Mouse (Mus musculus) heart, embryonic 11.5 days (tissue): ENCODE results near the gene Fbxo42. TPM values are rescaled to one million over a fixed set of nuclear protein-coding genes. Genes with fewer than 3 reads are reported as not detected.

ENCODE experiments used
- ATAC-seq: fragments of 200-750 bp; cut with Nextera tagmentation; replicated peaks from 2 replicates; pipeline ENCODE4 v1.8.0; 2017; ENCODE audit warnings: moderate library complexity; ENCODE audit not compliant: insufficient number of reproducible peaks, low FRiP score, low TSS enrichment
- H3K27ac ChIP-seq: fragments of 300-500 bp; sonication (generic); 2 replicates; pipeline ENCODE4 v1.5.1; 2014; ENCODE audit warnings: mild to moderate bottlenecking, low read depth, low read length
- H3K27me3 ChIP-seq: fragments of 300-500 bp; sonication (generic); 2 replicates; pipeline ENCODE4 v1.6.1; 2014; ENCODE audit warnings: mild to moderate bottlenecking, low read length, mixed read lengths; ENCODE audit not compliant: control insufficient read depth, insufficient read depth
- H3K36me3 ChIP-seq: fragments of 300-500 bp; sonication (generic); 2 replicates; pipeline ENCODE4 v1.6.1; 2014; ENCODE audit warnings: mild to moderate bottlenecking, low read length, moderate library complexity, mixed read lengths; ENCODE audit not compliant: control insufficient read depth, insufficient read depth
- H3K4me1 ChIP-seq: fragments of 300-500 bp; sonication (generic); 2 replicates; pipeline ENCODE4 v1.6.1; 2014; ENCODE audit warnings: low read length; ENCODE audit not compliant: control insufficient read depth, insufficient read depth
- H3K4me2 ChIP-seq: fragments of 300-500 bp; sonication (generic); 2 replicates; pipeline ENCODE4 v1.6.1; 2014; ENCODE audit warnings: mild to moderate bottlenecking, moderate library complexity
- H3K4me3 ChIP-seq: fragments of 300-500 bp; sonication (generic); 2 replicates; pipeline ENCODE4 v1.5.1; 2014; ENCODE audit warnings: low read depth, low read length
- H3K9ac ChIP-seq: fragments of 300-500 bp; sonication (generic); 2 replicates; pipeline ENCODE4 v1.6.1; 2014; ENCODE audit warnings: mild to moderate bottlenecking, low read depth, low read length, moderate library complexity
- H3K9me3 ChIP-seq: fragments of 300-500 bp; sonication (generic); replicated peaks from 2 replicates; pipeline ENCODE4 v1.6.1; 2016; ENCODE audit warnings: low read length; ENCODE audit not compliant: control insufficient read depth
- WGBS: fragments of 180-500 bp; shearing (Covaris S2); extraction: QIAGEN DNeasy Blood & Tissue Kit; methylation state at CpG from one replicate; pipeline ENCODE4 v1.1.7; 2014; ENCODE audit not compliant: insufficient replicate concordance; 5-methylcytosine and 5-hydroxymethylcytosine counted together
- polyA plus RNA-seq: library from polyadenylated mRNA; unstranded; fragments of >200 nt; fragmentation: Nextera tagmentation; extraction: Ambion mirVana; gene quantifications from 2 replicates; pipeline ENCODE4 v1.2.1, GENCODE M21; 2014

The Fbxo42 gene
- polyA plus RNA-seq, 1 experiment from 2014 or later = 19.3 TPM

DNA sequence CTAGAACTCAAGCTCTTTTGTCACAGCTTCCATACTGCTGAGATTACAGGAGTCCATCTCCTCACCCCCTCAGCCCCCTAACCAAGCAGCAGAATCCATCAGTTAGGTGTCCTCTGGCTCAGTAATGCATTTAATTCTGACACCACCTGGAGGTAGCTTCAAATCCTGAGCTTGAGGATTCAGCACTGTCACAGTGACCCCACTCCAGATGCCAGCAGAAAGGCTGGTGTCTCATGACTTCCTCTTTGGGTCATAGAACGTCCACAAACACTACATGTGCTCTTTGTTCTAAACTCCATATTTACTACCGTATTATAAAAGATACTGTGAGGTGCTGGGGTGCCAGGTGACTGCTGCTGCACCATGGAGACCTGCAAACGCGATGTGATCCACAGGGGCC is 9.8 kb downstream of the Fbxo42 start:
- no peak overlapping the region for H3K4me2 ChIP-seq
- H3K9ac ChIP-seq = no peak overlapping the region; the same call in 1 of the 2 replicates
- ATAC-seq = no peak
- H3K27ac ChIP-seq = no peak overlapping the region
- H3K36me3 ChIP-seq = no peaks in the 10 kb centered on the region
- no peaks in the 10 kb centered on the region for H3K27me3 ChIP-seq
- 74% methylated on average over 4 of the region's 4 CpGs for WGBS
- H3K4me3 ChIP-seq = no peak overlapping the region
- no peaks in the 10 kb centered on the region for H3K9me3 ChIP-seq
- H3K4me1 ChIP-seq = peaks cover 15% of the 10 kb centered on the region

DNA sequence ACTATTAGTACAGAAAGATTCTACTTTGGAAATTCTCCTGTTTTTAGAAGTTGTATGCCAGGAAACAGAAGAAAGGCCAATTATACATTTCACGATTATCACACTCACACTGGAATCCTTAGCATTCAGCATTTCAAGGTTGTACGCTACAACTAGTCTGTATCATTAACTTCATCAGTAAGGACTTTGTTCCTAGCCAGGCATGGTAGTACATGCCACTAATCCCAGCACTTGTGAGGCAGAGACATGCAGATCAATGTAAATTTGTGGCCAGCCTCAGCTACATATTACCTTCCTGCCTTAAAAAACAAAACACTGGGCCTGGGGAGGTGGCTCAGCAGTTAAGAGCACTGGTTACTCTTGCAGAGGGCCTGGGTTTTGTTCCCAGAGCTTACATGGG is 10.9 kb downstream of the Fbxo42 start:
- Histone ChIP-seq H3K36me3 (no peaks in the 10 kb centered on the region), H3K27ac (no peak overlapping the region), H3K27me3 (no peaks in the 10 kb centered on the region), H3K4me2 (no peak overlapping the region), H3K9me3 (no peaks in the 10 kb centered on the region), H3K4me3 (no peak overlapping the region), H3K9ac (no peak overlapping the region), H3K4me1 (peaks cover 11% of the 10 kb centered on the region)
- 70% methylated on average over 2 of the region's 2 CpGs for WGBS
- ATAC-seq = no peak

- H3K36me3 ChIP-seq = no peaks in the 10 kb centered on the region
- no peak for ATAC-seq
- no peak overlapping the region for H3K4me3 ChIP-seq
- H3K4me1 ChIP-seq = peaks cover 11% of the 10 kb centered on the region
- H3K9ac ChIP-seq = no peak overlapping the region
- H3K9me3 ChIP-seq = no peaks in the 10 kb centered on the region
- no peaks in the 10 kb centered on the region for H3K27me3 ChIP-seq
- no peak overlapping the region for H3K27ac ChIP-seq
- H3K4me2 ChIP-seq = no peak overlapping the region
- 38% methylated on average over 11 of the region's 11 CpGs for WGBS
These were observed 11.4 kb downstream of the Fbxo42 start for GRCm38 (mm10) chr4:141159093-141159492.

- Histone ChIP-seq H3K36me3 (no peaks in the 10 kb centered on the region), H3K4me1 (peaks cover 11% of the 10 kb centered on the region), H3K4me3 (no peak overlapping the region), H3K27me3 (no peaks in the 10 kb centered on the region), H3K9me3 (no peaks in the 10 kb centered on the region), H3K4me2 (no peak overlapping the region), H3K27ac (0 out of 2 replicates have a peak overlapping the region, but pooled peaks have one; percentile 31), H3K9ac (no peak overlapping the region)
- ATAC-seq = no peak
- WGBS = 66% methylated on average over 5 of the region's 5 CpGs
These were observed 12.0 kb downstream of the Fbxo42 start for GRCm38 (mm10) chr4:141159666-141160065.

DNA sequence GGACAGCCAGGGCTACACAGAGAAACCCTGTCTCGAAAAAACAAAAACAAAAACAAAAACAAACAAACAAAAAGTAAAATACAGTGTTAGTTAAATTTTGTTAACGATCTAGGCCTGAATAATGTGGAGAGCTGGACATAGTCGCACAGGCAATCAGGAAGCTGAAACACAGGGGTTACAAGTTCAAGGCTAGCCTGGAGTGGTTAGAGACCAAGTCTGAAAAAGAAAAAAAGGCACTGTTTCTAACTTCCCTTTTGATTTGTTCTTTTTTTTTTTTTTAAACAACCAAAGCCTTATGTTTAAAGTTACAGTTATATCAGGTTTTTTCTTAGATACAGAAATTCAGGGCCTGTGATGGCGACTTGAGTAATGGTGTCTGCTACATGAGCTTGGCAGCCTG is 12.5 kb downstream of the Fbxo42 start:
- Histone ChIP-seq H3K36me3 (no peaks in the 10 kb centered on the region), H3K4me3 (no peak overlapping the region), H3K4me2 (no peak overlapping the region), H3K27ac (no peak overlapping the region), H3K27me3 (no peaks in the 10 kb centered on the region), H3K4me1 (peaks cover 11% of the 10 kb centered on the region), H3K9ac (no peak overlapping the region), H3K9me3 (no peaks in the 10 kb centered on the region)
- ATAC-seq = no peak
- 91% methylated on average over 4 of the region's 4 CpGs for WGBS

- Histone ChIP-seq H3K36me3 (no peaks in the 10 kb centered on the region), H3K4me1 (peaks cover 11% of the 10 kb centered on the region), H3K9me3 (no peaks in the 10 kb centered on the region), H3K4me2 (no peak overlapping the region), H3K4me3 (no peak overlapping the region), H3K27ac (no peak overlapping the region), H3K27me3 (no peaks in the 10 kb centered on the region), H3K9ac (no peak overlapping the region)
- 83% methylated on average over 6 of the region's 6 CpGs for WGBS
- no peak for ATAC-seq
These were observed 14.0 kb downstream of the Fbxo42 start for GRCm38 (mm10) chr4:141161699-141162208.

- Histone ChIP-seq H3K4me3 (no peak overlapping the region), H3K4me1 (peaks cover 11% of the 10 kb centered on the region), H3K27ac (no peak overlapping the region), H3K9me3 (no peaks in the 10 kb centered on the region), H3K4me2 (no peak overlapping the region), H3K9ac (no peak overlapping the region), H3K27me3 (no peaks in the 10 kb centered on the region), H3K36me3 (no peaks in the 10 kb centered on the region)
- 92% methylated on average over 5 of the region's 5 CpGs for WGBS
- no peak for ATAC-seq
These were observed 16.0 kb downstream of the Fbxo42 start for GRCm38 (mm10) chr4:141163729-141164128.

DNA sequence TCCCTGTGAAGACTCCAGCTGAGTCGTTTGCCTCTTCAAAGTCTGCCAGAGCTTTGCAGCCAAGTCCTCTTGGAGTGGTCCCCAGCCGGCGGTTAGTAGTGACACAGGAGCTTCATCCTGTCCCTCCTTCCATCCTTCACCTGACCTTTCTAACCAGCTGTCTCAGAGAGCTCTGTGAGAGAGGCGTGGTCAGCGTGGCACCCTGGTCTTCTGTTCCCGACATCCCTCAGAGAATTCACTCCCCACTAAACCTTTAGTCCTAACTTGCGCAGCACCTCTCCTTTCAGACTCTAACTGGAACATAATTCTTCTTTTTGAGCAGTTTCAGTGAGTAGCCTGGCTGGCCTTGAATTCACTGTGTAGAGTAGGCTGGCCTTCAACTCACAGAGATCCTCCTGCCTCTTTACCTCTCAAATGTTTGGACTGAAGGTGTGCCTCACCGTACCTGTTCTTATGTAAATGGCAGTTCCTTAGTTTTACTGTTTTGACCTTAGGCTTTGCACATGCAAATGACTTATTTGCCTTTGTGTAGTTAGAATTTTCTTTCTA is 18.1 kb downstream of the Fbxo42 start:
- WGBS = 64% methylated on average over 8 of the region's 8 CpGs
- no peaks in the 10 kb centered on the region for H3K36me3 ChIP-seq

DNA sequence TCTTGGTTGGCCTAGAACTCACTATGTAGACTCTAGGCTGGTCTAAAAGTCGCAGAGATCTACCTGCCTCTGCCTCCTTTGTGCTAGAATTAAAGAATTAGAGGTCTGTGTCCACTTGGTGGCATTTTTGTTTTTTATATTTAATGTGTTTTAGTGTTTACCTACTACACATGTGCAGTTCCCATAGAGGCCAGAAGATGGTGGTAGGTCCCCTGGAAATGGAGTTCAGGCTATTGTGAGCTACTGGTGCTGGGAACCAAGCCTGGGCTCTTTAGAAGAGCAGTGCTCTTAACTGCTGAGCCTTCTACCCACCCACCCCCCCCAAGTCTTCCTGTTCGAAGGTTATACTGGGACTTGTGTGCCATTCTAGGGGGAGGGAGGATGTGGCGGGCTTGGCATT is 19.4 kb downstream of the Fbxo42 start:
- peaks cover 2% of the 10 kb centered on the region; the same call in 1 of the 2 replicates for H3K36me3 ChIP-seq

More for the DNA sequence above, 18.1 kb downstream of the Fbxo42 start:
- Histone ChIP-seq H3K9ac (no peak overlapping the region), H3K27ac (no peak overlapping the region), H3K4me1 (no peaks in the 10 kb centered on the region), H3K4me3 (no peak overlapping the region), H3K27me3 (no peaks in the 10 kb centered on the region), H3K9me3 (no peaks in the 10 kb centered on the region), H3K4me2 (no peak overlapping the region)
- ATAC-seq = no peak

More for the DNA sequence above, 19.4 kb downstream of the Fbxo42 start:
- Histone ChIP-seq H3K9ac (no peak overlapping the region), H3K27ac (no peak overlapping the region), H3K9me3 (no peaks in the 10 kb centered on the region), H3K4me1 (no peaks in the 10 kb centered on the region), H3K27me3 (no peaks in the 10 kb centered on the region), H3K4me3 (no peak overlapping the region), H3K4me2 (no peak overlapping the region)
- WGBS = 84% methylated on average over 3 of the region's 3 CpGs
- no peak for ATAC-seq
